Mouse (Mus musculus) myocyte (in vitro differentiated cells): ENCODE results near the gene 1810010D01Rik. TPM values are rescaled to one million over a fixed set of nuclear protein-coding genes. Genes with fewer than 3 reads are reported as not detected.
A peak's percentile ranks its signal among the peaks of the same experiment; 100 is the strongest.

ENCODE experiments used
- H3K27me3 ChIP-seq: one replicate; pipeline ENCODE4 v1.6.1; 2011; ENCODE audit not compliant: control insufficient read depth, insufficient read depth, insufficient read length
- H3K36me3 ChIP-seq: one replicate; pipeline ENCODE4 v1.6.1; 2011; ENCODE audit not compliant: control insufficient read depth, insufficient read depth
- H3K4me2 ChIP-seq: one replicate; pipeline ENCODE4 v1.6.1; 2011; ENCODE audit warnings: low read depth, control low read depth
- H3K4me3 ChIP-seq: one replicate; pipeline ENCODE4 v1.5.1; 2011; ENCODE audit warnings: mild to moderate bottlenecking, control low read depth, moderate library complexity
- H3K79me2 ChIP-seq: one replicate; pipeline ENCODE4 v1.6.1; 2011; ENCODE audit not compliant: control insufficient read depth, insufficient read depth
- H3ac ChIP-seq: one replicate; pipeline ENCODE4 v1.6.1; 2011; ENCODE audit not compliant: control insufficient read depth, insufficient read length
- CEBPB ChIP-seq: IDR thresholded peaks from 2 replicates; pipeline ENCODE4 v1.6.1; 2011; ENCODE audit warnings: mild to moderate bottlenecking, moderate library complexity; ENCODE audit not compliant: poor library complexity, insufficient read depth, severe bottlenecking
- E2F4 ChIP-seq: IDR thresholded peaks from one replicate; pipeline ENCODE4 v1.6.1; 2011; ENCODE audit warnings: mild to moderate bottlenecking, control low read depth, moderate library complexity; ENCODE audit not compliant: insufficient read depth
- MAX ChIP-seq: IDR thresholded peaks from one replicate; pipeline ENCODE4 v1.6.1; 2011; ENCODE audit warnings: low read depth, mild to moderate bottlenecking, control low read depth
- MYOD1 ChIP-seq, 3 experiments: IDR thresholded peaks; one replicate each; pipeline ENCODE4 v1.6.1; 2011; ENCODE audit warnings: control low read depth in 2 of 3, low read depth in 2 of 3, mild to moderate bottlenecking in 2 of 3, moderate library complexity in 1 of 3; ENCODE audit not compliant: insufficient read length in 2 of 3, control insufficient read depth in 1 of 3
- MYOG ChIP-seq, 3 experiments: IDR thresholded peaks; one replicate each; pipeline ENCODE4 v1.6.1; 2011; ENCODE audit warnings: control low read depth in 2 of 3, low read depth in 2 of 3, mild to moderate bottlenecking in 2 of 3; ENCODE audit not compliant: insufficient read length in 2 of 3, control insufficient read depth in 1 of 3, insufficient read depth in 1 of 3
- POLR2A ChIP-seq: IDR thresholded peaks from one replicate; pipeline ENCODE4 v1.6.1; 2011; ENCODE audit warnings: low read depth, mild to moderate bottlenecking, control low read depth, moderate library complexity; ENCODE audit not compliant: insufficient read length
- POLR2AphosphoS2 ChIP-seq: IDR thresholded peaks from one replicate; pipeline ENCODE4 v1.6.1; 2011; ENCODE audit warnings: low read depth, control low read depth; ENCODE audit not compliant: insufficient read length
- REST ChIP-seq: IDR thresholded peaks from one replicate; pipeline ENCODE4 v1.6.1; 2011; ENCODE audit warnings: mild to moderate bottlenecking, control low read depth, moderate library complexity; ENCODE audit not compliant: insufficient read depth, insufficient read length
- SRF ChIP-seq: IDR thresholded peaks from one replicate; pipeline ENCODE4 v1.6.1; 2011; ENCODE audit warnings: low read depth; ENCODE audit not compliant: control insufficient read depth, insufficient read length
- TCF12 ChIP-seq: IDR thresholded peaks from one replicate; pipeline ENCODE4 v1.6.1; 2011; ENCODE audit warnings: mild to moderate bottlenecking, control low read depth; ENCODE audit not compliant: poor library complexity, insufficient read depth, severe bottlenecking
- TCF3 ChIP-seq: IDR thresholded peaks from one replicate; pipeline ENCODE4 v1.6.1; 2011; ENCODE audit warnings: low read depth, control low read depth; ENCODE audit not compliant: insufficient read length
- USF1 ChIP-seq: IDR thresholded peaks from one replicate; pipeline ENCODE4 v1.6.1; 2011; ENCODE audit warnings: low read depth, mild to moderate bottlenecking, control low read depth, moderate library complexity
- polyA plus RNA-seq: library from polyadenylated mRNA; unstranded; fragments of >200 nt; fragmentation: generic; extraction: Trizol; gene quantifications from one replicate; pipeline ENCODE4 v1.2.1, GENCODE M21; 2012; ENCODE audit warnings: missing spikeins

The 1810010D01Rik gene
- polyA plus RNA-seq, 1 experiment: not detected

DNA sequence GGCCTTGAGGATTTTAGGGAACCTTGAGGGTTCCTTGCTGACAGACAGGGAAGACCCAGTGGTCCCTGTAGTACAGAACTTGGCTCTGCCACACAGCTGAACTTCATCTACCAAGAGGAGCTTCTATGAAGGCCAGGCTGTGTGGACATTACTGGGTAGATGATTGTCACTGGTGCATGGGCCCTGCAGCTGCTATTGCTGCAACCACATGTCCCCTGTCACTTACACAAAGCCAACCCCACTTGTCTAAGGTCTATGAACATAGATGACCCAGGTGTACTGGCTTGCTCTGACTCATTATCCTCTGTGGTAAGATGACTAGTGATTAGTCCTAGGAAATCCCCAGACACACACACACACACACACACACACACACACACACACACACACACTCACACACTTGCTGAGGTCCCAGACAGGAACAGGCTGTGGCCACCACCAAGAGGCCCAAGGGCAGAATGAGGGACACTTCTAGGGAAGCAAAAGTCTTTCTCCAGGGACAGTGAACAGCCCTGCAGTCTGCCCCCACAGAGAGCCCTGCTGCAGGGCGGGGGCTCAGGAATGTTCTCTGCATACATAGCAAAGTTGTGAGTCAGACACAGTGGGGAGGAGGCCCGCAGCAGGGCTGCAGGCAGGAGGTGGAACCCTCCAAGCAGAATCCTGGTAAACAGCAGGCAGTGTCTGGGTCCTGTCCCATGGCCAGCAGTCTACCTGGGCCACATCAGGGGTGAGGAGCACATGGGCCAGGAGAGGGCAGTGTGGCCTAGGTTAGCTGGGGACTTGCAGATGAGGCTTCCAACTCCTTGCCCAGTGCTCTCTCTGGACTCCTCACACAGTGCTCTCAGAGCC lies 14.1 kb upstream of the 1810010D01Rik start:
- no peak overlapping the region for H3ac ChIP-seq
- peak overlapping the region; percentile 36 for H3K4me2 ChIP-seq
- no peak overlapping the region for H3K4me3 ChIP-seq
- no peaks in the 10 kb centered on the region for H3K27me3 ChIP-seq
- H3K79me2 ChIP-seq: no peaks in the 10 kb centered on the region
- H3K36me3 ChIP-seq: no peaks in the 10 kb centered on the region
- TF ChIP-seq MYOG (IDR thresholded peaks at IDR 0.05; ENCODE audit: control insufficient read depth in 1 of 3, insufficient read depth in 1 of 3, insufficient read length in 2 of 3, low read depth in 2 of 3) (peak in 2 of 3 experiments; percentile 4 to 87), REST (no peak), TCF3 (peak; percentile 27), USF1 (no peak), POLR2AphosphoS2 (no peak), TCF12 (no peak), CEBPB (0 out of 2 replicates have a peak, but pooled peaks have one; percentile 26), SRF (no peak), MYOD1 (IDR thresholded peaks at IDR 0.05; ENCODE audit: control insufficient read depth in 1 of 3, insufficient read length in 2 of 3, low read depth in 2 of 3) (peak; percentile 87 to 94 (median 89)), POLR2A (no peak), E2F4 (no peak), MAX (no peak)

- no peaks in the 10 kb centered on the region for H3K79me2 ChIP-seq
- no peaks in the 10 kb centered on the region for H3K27me3 ChIP-seq
- H3ac ChIP-seq: no peak overlapping the region
- H3K36me3 ChIP-seq: no peaks in the 10 kb centered on the region
- TF ChIP-seq SRF: no peak
- no peak for TF ChIP-seq USF1
- TF ChIP-seq E2F4: no peak
- TF ChIP-seq MYOD1 (IDR thresholded peaks at IDR 0.05; ENCODE audit: control insufficient read depth in 1 of 3, insufficient read length in 2 of 3, low read depth in 2 of 3): no peak
- no peak for TF ChIP-seq TCF12
- TF ChIP-seq MYOG (IDR thresholded peaks at IDR 0.05; ENCODE audit: control insufficient read depth in 1 of 3, insufficient read depth in 1 of 3, insufficient read length in 2 of 3, low read depth in 2 of 3): no peak
- TF ChIP-seq POLR2A: no peak
- TF ChIP-seq MAX: no peak
- TF ChIP-seq TCF3: no peak
- no peak for TF ChIP-seq CEBPB
- no peak for TF ChIP-seq REST
- no peak for TF ChIP-seq POLR2AphosphoS2
- no peak overlapping the region for H3K4me2 ChIP-seq
- H3K4me3 ChIP-seq: no peak overlapping the region
Measured at GRCm38 (mm10) chr7:145221346-145221745, 13.4 kb upstream of the 1810010D01Rik start.

- H3K4me2 ChIP-seq: no peak overlapping the region
- TF ChIP-seq USF1: no peak
- no peak for TF ChIP-seq TCF12
- peak in 2 of 3 experiments; percentile 92 to 96 for TF ChIP-seq MYOG (IDR thresholded peaks at IDR 0.05; ENCODE audit: control insufficient read depth in 1 of 3, insufficient read depth in 1 of 3, insufficient read length in 2 of 3, low read depth in 2 of 3)
- no peak for TF ChIP-seq E2F4
- no peak for TF ChIP-seq CEBPB
- no peak for TF ChIP-seq POLR2AphosphoS2
- peak; percentile 21 for TF ChIP-seq TCF3
- TF ChIP-seq MYOD1 (IDR thresholded peaks at IDR 0.05; ENCODE audit: control insufficient read depth in 1 of 3, insufficient read length in 2 of 3, low read depth in 2 of 3): peak in 2 of 3 experiments; percentile 69 to 82
- no peak for TF ChIP-seq POLR2A
- TF ChIP-seq REST: no peak
- TF ChIP-seq MAX: no peak
- no peak for TF ChIP-seq SRF
- no peaks in the 10 kb centered on the region for H3K79me2 ChIP-seq
- no peaks in the 10 kb centered on the region for H3K27me3 ChIP-seq
- H3K36me3 ChIP-seq: no peaks in the 10 kb centered on the region
- no peak overlapping the region for H3ac ChIP-seq
- no peak overlapping the region for H3K4me3 ChIP-seq
Measured at GRCm38 (mm10) chr7:145219420-145219831, 11.5 kb upstream of the 1810010D01Rik start.

GRCm38 (mm10) chr7:145216591-145216990 lies 8.7 kb upstream of the 1810010D01Rik start:
- H3K36me3 ChIP-seq: no peaks in the 10 kb centered on the region
- H3ac ChIP-seq: no peak overlapping the region
- H3K27me3 ChIP-seq: no peaks in the 10 kb centered on the region
- no peak overlapping the region for H3K4me2 ChIP-seq
- no peak overlapping the region for H3K4me3 ChIP-seq
- TF ChIP-seq POLR2AphosphoS2: no peak
- TF ChIP-seq USF1: no peak
- TF ChIP-seq TCF3: no peak
- TF ChIP-seq CEBPB: no peak
- no peak for TF ChIP-seq MYOG (IDR thresholded peaks at IDR 0.05; ENCODE audit: control insufficient read depth in 1 of 3, insufficient read depth in 1 of 3, insufficient read length in 2 of 3, low read depth in 2 of 3)
- TF ChIP-seq MYOD1 (IDR thresholded peaks at IDR 0.05; ENCODE audit: control insufficient read depth in 1 of 3, insufficient read length in 2 of 3, low read depth in 2 of 3): no peak
- TF ChIP-seq REST: no peak
- no peak for TF ChIP-seq MAX
- no peak for TF ChIP-seq E2F4
- TF ChIP-seq POLR2A: no peak
- no peak for TF ChIP-seq SRF
- no peak for TF ChIP-seq TCF12
- H3K79me2 ChIP-seq: no peaks in the 10 kb centered on the region
